7 mouse cellular contexts compared by ENCODE assay signal in genomic region chr15:102051920-102052683, GRCm38 (mm10). TPM values are rescaled to one million over a fixed set of nuclear protein-coding genes. Genes with fewer than 3 reads are reported as not detected.
DNase-seq lines count a peak whose midpoint lies in the region; ATAC-seq and TF ChIP-seq lines count a peak whose summit lies in the region.

No protein-coding gene starts in this region.

- no peaks in the 10 kb centered on the region for H3K9me3 ChIP-seq in limb, embryonic 14.5 days (ENCODE audit: control insufficient read depth, low read length)
- no peaks in the 10 kb centered on the region for H3K9me3 ChIP-seq in midbrain, embryonic 13.5 days
- no peaks in the 10 kb centered on the region for H3K9me3 ChIP-seq in stomach, embryonic 16.5 days (replicated peaks; ENCODE audit: control insufficient read depth, low read length)

- ATAC-seq in common myeloid progenitor, adult 5-6 weeks (replicated peaks; ENCODE audit: low read depth, poor library complexity, severe bottlenecking): peak; percentile 91
- ATAC-seq in limb, embryonic 14.5 days (ENCODE audit: low FRiP score, low read depth): peak; percentile 81
- ATAC-seq in midbrain, embryonic 13.5 days: peak; percentile 94
- ATAC-seq in stomach, embryonic 16.5 days (ENCODE audit: insufficient read depth, low FRiP score): peak; percentile 87

- no peaks in the 10 kb centered on the region for H3K27me3 ChIP-seq in kidney, adult 2 months (replicated peaks; ENCODE audit: control insufficient read depth, insufficient read depth, low read length)
- no peaks in the 10 kb centered on the region for H3K27me3 ChIP-seq in limb, embryonic 14.5 days (ENCODE audit: control insufficient read depth, insufficient read depth, low read length)
- no peaks in the 10 kb centered on the region for H3K27me3 ChIP-seq in midbrain, embryonic 13.5 days
- no peaks in the 10 kb centered on the region for H3K27me3 ChIP-seq in stomach, embryonic 16.5 days (ENCODE audit: control insufficient read depth, insufficient read depth, low read length)

- no peak overlapping the region for H3K27ac ChIP-seq in kidney, adult 2 months (ENCODE audit: insufficient read depth, low read depth, low read length)
- H3K27ac ChIP-seq in limb, embryonic 14.5 days (replicated peaks; ENCODE audit: low read depth, low read length): no peak overlapping the region; the same call in 1 of the 2 replicates
- peak overlapping the region; percentile 76 for H3K27ac ChIP-seq in midbrain, embryonic 13.5 days
- peak overlapping the region; percentile 69 for H3K27ac ChIP-seq in stomach, embryonic 16.5 days (ENCODE audit: low read length)

- no peak for TF ChIP-seq POLR2A in kidney, adult 2 months (IDR thresholded peaks at IDR 0.05; ENCODE audit: low read depth, low read length)
- 0 out of 2 replicates have a peak, but pooled peaks have one; percentile 51 for TF ChIP-seq POLR2A in limb, embryonic 14.5 days (IDR thresholded peaks at IDR 0.05; ENCODE audit: borderline replicate concordance, extremely low read depth, insufficient read depth, insufficient read length)

- H3K9ac ChIP-seq in limb, embryonic 14.5 days (ENCODE audit: low read depth, low read length, severe bottlenecking): peak overlapping the region; percentile 60
- peak overlapping the region; percentile 76 for H3K9ac ChIP-seq in midbrain, embryonic 13.5 days (replicated peaks)
- H3K9ac ChIP-seq in stomach, embryonic 16.5 days (ENCODE audit: low read length): peak overlapping the region; percentile 68

- WGBS in kidney, adult 2 months: 2% methylated on average over 33 of the region's 33 CpGs
- WGBS in limb, embryonic 14.5 days: 2% methylated on average over 19 of the region's 33 CpGs
- 0% methylated on average over 32 of the region's 33 CpGs for WGBS in midbrain, embryonic 13.5 days
- WGBS in stomach, embryonic 16.5 days: under 1% methylated on average over 27 of the region's 33 CpGs

- 0 out of 2 replicates have a peak, but pooled peaks have one; percentile 23 for TF ChIP-seq CTCF in kidney, adult 2 months (conservative IDR thresholded peaks at IDR 0.05; ENCODE audit: insufficient read depth, insufficient read length, low read depth, low read length)

- peak; percentile 84 for DNase-seq in ZHBTc4 (ENCODE audit: low read depth, low spot score)
- peak; percentile 35 for DNase-seq in gastrocnemius, postnatal 14 days
- peak; percentile 52 for DNase-seq in kidney, adult 2 months
- DNase-seq in limb, embryonic 14.5 days (ENCODE audit: low spot score): peak; percentile 68

- intact Hi-C loops in gastrocnemius, postnatal 14 days (cut with DNase I; ENCODE audit: low total_unique reads): no loop called here

- no peaks in the 10 kb centered on the region for H3K36me3 ChIP-seq in kidney, adult 2 months (ENCODE audit: control insufficient read depth, insufficient read depth, low read length)
- no peaks in the 10 kb centered on the region for H3K36me3 ChIP-seq in limb, embryonic 14.5 days (ENCODE audit: control insufficient read depth, insufficient read depth, low read length)
- no peaks in the 10 kb centered on the region for H3K36me3 ChIP-seq in midbrain, embryonic 13.5 days
- H3K36me3 ChIP-seq in stomach, embryonic 16.5 days (ENCODE audit: control insufficient read depth, insufficient read depth, low read length): no peaks in the 10 kb centered on the region

- H3K4me3 ChIP-seq in kidney, adult 2 months (ENCODE audit: insufficient read depth, low read depth, low read length): peak overlapping the region; percentile 45
- H3K4me3 ChIP-seq in limb, embryonic 14.5 days (replicated peaks; ENCODE audit: low read length): peak overlapping the region; percentile 46
- peak overlapping the region; percentile 54 for H3K4me3 ChIP-seq in midbrain, embryonic 13.5 days (replicated peaks)
- H3K4me3 ChIP-seq in stomach, embryonic 16.5 days (replicated peaks; ENCODE audit: low read length): peak overlapping the region; percentile 49

- no peaks in the 10 kb centered on the region for H3K4me1 ChIP-seq in kidney, adult 2 months (ENCODE audit: control insufficient read depth, insufficient read depth, low read length)
- H3K4me1 ChIP-seq in limb, embryonic 14.5 days (ENCODE audit: control insufficient read depth, insufficient read depth, low read length): no peaks in the 10 kb centered on the region
- H3K4me1 ChIP-seq in midbrain, embryonic 13.5 days (replicated peaks): peaks cover 4% of the 10 kb centered on the region
- peaks cover 3% of the 10 kb centered on the region; the same call in 1 of the 2 replicates for H3K4me1 ChIP-seq in stomach, embryonic 16.5 days (ENCODE audit: control insufficient read depth, insufficient read depth, low read length)

- peak overlapping the region; percentile 75 for H3K4me2 ChIP-seq in limb, embryonic 14.5 days (replicated peaks; ENCODE audit: low read depth, low read length, severe bottlenecking)
- H3K4me2 ChIP-seq in midbrain, embryonic 13.5 days (replicated peaks): peak overlapping the region; percentile 74
- peak overlapping the region; percentile 73 for H3K4me2 ChIP-seq in stomach, embryonic 16.5 days (ENCODE audit: low read depth, low read length)

RNA-seq across cellular contexts. Expression of gene Eif4b, which starts 21.5 kb away (rescaled TPM):
- total RNA-seq in common myeloid progenitor, adult 5-6 weeks (2017): 452 and 502 TPM in 2 replicates
- 100 to 1,000 TPM; 130 to 139 TPM for total RNA-seq in gastrocnemius, postnatal 14 days (2021)
- polyA plus RNA-seq in kidney, adult 2 months (2012; rRNA removed): 92.1 and 124 TPM in 2 replicates
- polyA plus RNA-seq in limb, embryonic 14.5 days (2012; rRNA removed): 165 and 199 TPM in 2 replicates
- 133 and 134 TPM in 2 replicates for polyA plus RNA-seq in limb, embryonic 14.5 days (2014; fragmentation: Nextera tagmentation; extraction: Ambion mirVana)
- 89.9 and 91.2 TPM in 2 replicates for polyA plus RNA-seq in midbrain, embryonic 13.5 days (2015; fragmentation: Nextera tagmentation; extraction: Ambion mirVana)
- 108 and 122 TPM in 2 replicates for polyA plus RNA-seq in stomach, embryonic 16.5 days (2015; fragmentation: Nextera tagmentation; extraction: Ambion mirVana)

RNA-seq across cellular contexts. Expression of gene Krt18, which starts 24.1 kb away (rescaled TPM):
- total RNA-seq in common myeloid progenitor, adult 5-6 weeks (2017): 15.7 and 19.7 TPM in 2 replicates
- 1 to 10 TPM in 1 of 2 experiments, under 1 TPM in 1; 0.42 to 1.6 TPM for total RNA-seq in gastrocnemius, postnatal 14 days (2021)
- 20.7 and 25.0 TPM in 2 replicates for polyA plus RNA-seq in kidney, adult 2 months (2012; rRNA removed)
- polyA plus RNA-seq in limb, embryonic 14.5 days (2012; rRNA removed): 5.9 and 7.6 TPM in 2 replicates
- polyA plus RNA-seq in limb, embryonic 14.5 days (2014; fragmentation: Nextera tagmentation; extraction: Ambion mirVana): 16.4 and 22.3 TPM in 2 replicates
- 1.2 and 2.5 TPM in 2 replicates for polyA plus RNA-seq in midbrain, embryonic 13.5 days (2015; fragmentation: Nextera tagmentation; extraction: Ambion mirVana)
- polyA plus RNA-seq in stomach, embryonic 16.5 days (2015; fragmentation: Nextera tagmentation; extraction: Ambion mirVana): 550 and 609 TPM in 2 replicates

RNA-seq across cellular contexts. Expression of gene Krt8, which starts 47.8 kb away (rescaled TPM):
- not detected in 2 replicates for total RNA-seq in common myeloid progenitor, adult 5-6 weeks (2017)
- total RNA-seq in gastrocnemius, postnatal 14 days (2021): under 1 TPM; 0.49 to 0.92 TPM
- polyA plus RNA-seq in kidney, adult 2 months (2012; rRNA removed): 82.8 and 88.0 TPM in 2 replicates
- 3.7 and 7.9 TPM in 2 replicates for polyA plus RNA-seq in limb, embryonic 14.5 days (2012; rRNA removed)
- 13.2 and 19.8 TPM in 2 replicates for polyA plus RNA-seq in limb, embryonic 14.5 days (2014; fragmentation: Nextera tagmentation; extraction: Ambion mirVana)
- polyA plus RNA-seq in midbrain, embryonic 13.5 days (2015; fragmentation: Nextera tagmentation; extraction: Ambion mirVana): 1.1 and 1.6 TPM in 2 replicates
- polyA plus RNA-seq in stomach, embryonic 16.5 days (2015; fragmentation: Nextera tagmentation; extraction: Ambion mirVana): 1,152 and 1,422 TPM in 2 replicates

RNA-seq across cellular contexts. Expression of gene Tns2, which starts 48.1 kb away (rescaled TPM):
- not detected in 2 replicates for total RNA-seq in common myeloid progenitor, adult 5-6 weeks (2017)
- total RNA-seq in gastrocnemius, postnatal 14 days (2021): 10 to 100 TPM; 29.8 to 45.6 TPM
- 124 and 143 TPM in 2 replicates for polyA plus RNA-seq in kidney, adult 2 months (2012; rRNA removed)
- 114 and 134 TPM in 2 replicates for polyA plus RNA-seq in limb, embryonic 14.5 days (2012; rRNA removed)
- 62.5 and 66.3 TPM in 2 replicates for polyA plus RNA-seq in limb, embryonic 14.5 days (2014; fragmentation: Nextera tagmentation; extraction: Ambion mirVana)
- 6.1 and 6.9 TPM in 2 replicates for polyA plus RNA-seq in midbrain, embryonic 13.5 days (2015; fragmentation: Nextera tagmentation; extraction: Ambion mirVana)
- polyA plus RNA-seq in stomach, embryonic 16.5 days (2015; fragmentation: Nextera tagmentation; extraction: Ambion mirVana): 41.2 and 43.0 TPM in 2 replicates

Comparison
In these comparisons a context has a peak if more than half of its experiments do, and no peak if none do; other contexts are left out.
1. H3K27ac ChIP-seq: peak in midbrain, embryonic 13.5 days (single experiment) and stomach, embryonic 16.5 days (single experiment); none in kidney, adult 2 months (single experiment) and limb, embryonic 14.5 days (single experiment).
2. RNA of gene Krt18, which starts 24.1 kb away (polyA plus RNA-seq): 550 to 609 TPM in stomach, embryonic 16.5 days; 5.9 to 22.3 TPM in limb, embryonic 14.5 days, 20.7 to 25.0 TPM in kidney, adult 2 months and 1.2 to 2.5 TPM in midbrain, embryonic 13.5 days; every median in the first group is over 10 times any median in the second.
3. RNA of gene Krt8, which starts 47.8 kb away (polyA plus RNA-seq): 1,152 to 1,422 TPM in stomach, embryonic 16.5 days; 82.8 to 88.0 TPM in kidney, adult 2 months, 3.7 to 19.8 TPM in limb, embryonic 14.5 days and 1.1 to 1.6 TPM in midbrain, embryonic 13.5 days; every median in the first group is over 10 times any median in the second.
4. Peak in every context shown above with its lines, with median percentiles within 50 percentile points of each other: DNase-seq, ATAC-seq, H3K4me3 ChIP-seq, H3K4me2 ChIP-seq and H3K9ac ChIP-seq.